Mouse (Mus musculus): Measurements from ENCODE around the gene Olfr692.
A peak's percentile ranks its signal among the peaks of the same experiment; 100 is the strongest.
"Not testable (repeated sequence)": the region's sequence is repeated elsewhere in the genome, so short reads cannot be mapped to it uniquely, and the experiment has no call there.

The Olfr692 gene

GRCm38 (mm10) chr7:105367930-105368329, at the start of gene Olfr692:
Gene Olfr692 (plus strand): TSS chr7:105368230.
- DNase-seq = no peak

GRCm38 (mm10) chr7:105325302-105325701, 42.7 kb upstream of the Olfr692 start:
- no peak for DNase-seq

- no peak for DNase-seq
Observed at GRCm38 (mm10) chr7:105334004-105334403, 34.0 kb upstream of the Olfr692 start, which contains the start of gene Olfr690. Gene Olfr690 (minus strand): TSS chr7:105334104.

- DNase-seq = no peak
Observed at GRCm38 (mm10) chr7:105342170-105342569, 25.9 kb upstream of the Olfr692 start, which contains the start of gene Olfr691. Gene Olfr691 (minus strand): TSS chr7:105342270.

- no peak for DNase-seq
Observed at GRCm38 (mm10) chr7:105342752-105343151, 25.3 kb upstream of the Olfr692 start.

- DNase-seq = not testable (repeated sequence)
Observed at GRCm38 (mm10) chr7:105356064-105356463, 12.0 kb upstream of the Olfr692 start.

GRCm38 (mm10) chr7:105356487-105356886, 11.5 kb upstream of the Olfr692 start:
- DNase-seq = not testable (repeated sequence)

GRCm38 (mm10) chr7:105361713-105362112, 6.3 kb upstream of the Olfr692 start:
- no peak for DNase-seq

GRCm38 (mm10) chr7:105367268-105367667, 762 bp upstream of the Olfr692 start:
- DNase-seq = no peak

GRCm38 (mm10) chr7:105368521-105368920, 491 bp downstream of the Olfr692 start:
- DNase-seq = no peak

- DNase-seq = no peak
Observed at GRCm38 (mm10) chr7:105372912-105373311, 4.9 kb downstream of the Olfr692 start.

GRCm38 (mm10) chr7:105373509-105373908, 5.5 kb downstream of the Olfr692 start:
- DNase-seq = no peak

- no peak for DNase-seq
Observed at GRCm38 (mm10) chr7:105373976-105374375, 5.9 kb downstream of the Olfr692 start.

- DNase-seq = no peak
Observed at GRCm38 (mm10) chr7:105374866-105375265, 6.8 kb downstream of the Olfr692 start, which contains the start of gene Gm5901. Gene Gm5901 (plus strand): TSS chr7:105375038.

- DNase-seq = no peak
Observed at GRCm38 (mm10) chr7:105380329-105380728, 12.3 kb downstream of the Olfr692 start.

GRCm38 (mm10) chr7:105387696-105388095, 19.7 kb downstream of the Olfr692 start:
- no peak for DNase-seq

- DNase-seq = no peak
Observed at GRCm38 (mm10) chr7:105390236-105390635, 22.2 kb downstream of the Olfr692 start.

- no peak for DNase-seq
Observed at GRCm38 (mm10) chr7:105394606-105395005, 26.6 kb downstream of the Olfr692 start.

GRCm38 (mm10) chr7:105395131-105395820, 27.2 kb downstream of the Olfr692 start:
- DNase-seq = no peak

GRCm38 (mm10) chr7:105396126-105396525, 28.1 kb downstream of the Olfr692 start:
- no peak for DNase-seq

GRCm38 (mm10) chr7:105399058-105399934, 31.3 kb downstream of the Olfr692 start:
- no peak for DNase-seq

GRCm38 (mm10) chr7:105399935-105400624, 32.0 kb downstream of the Olfr692 start, which contains the start of gene Fam160a2:
Gene Fam160a2 (minus strand): TSS chr7:105400054.
- DNase-seq = peak; percentile 99

GRCm38 (mm10) chr7:105404268-105404667, 36.2 kb downstream of the Olfr692 start, which contains the start of gene Cnga4:
Gene Cnga4 (plus strand): TSS chr7:105404568.
- no peak for DNase-seq

Measured in right cerebral cortex, postnatal 4 days (tissue).